Mouse (Mus musculus) hindbrain, embryonic 15.5 days (tissue): ENCODE results near the gene Rhob. TPM values are rescaled to one million over a fixed set of nuclear protein-coding genes. Genes with fewer than 3 reads are reported as not detected.

Experiments used
- ATAC-seq: fragments of 200-750 bp; cut with Nextera tagmentation; 2 replicates; pipeline ENCODE4 v1.8.0; 2017; ENCODE audit warnings: low read depth, moderate number of reproducible peaks, moderate TSS enrichment; ENCODE audit not compliant: low FRiP score
- H3K27ac ChIP-seq: fragments of 300-500 bp; sonication (generic); replicated peaks from 2 replicates; pipeline ENCODE4 v1.5.1; 2015; ENCODE audit warnings: mild to moderate bottlenecking, inconsistent platforms
- H3K27me3 ChIP-seq: fragments of 300-500 bp; sonication (generic); 2 replicates; pipeline ENCODE4 v1.6.1; 2015; ENCODE audit warnings: control low read depth, inconsistent platforms
- H3K36me3 ChIP-seq: fragments of 300-500 bp; sonication (generic); 2 replicates; pipeline ENCODE4 v1.6.1; 2015; ENCODE audit warnings: control low read depth, inconsistent platforms
- H3K4me1 ChIP-seq: fragments of 300-500 bp; sonication (generic); replicated peaks from 2 replicates; pipeline ENCODE4 v1.6.1; 2015; ENCODE audit warnings: control low read depth, inconsistent platforms
- H3K4me2 ChIP-seq: fragments of 300-500 bp; sonication (generic); 2 replicates; pipeline ENCODE4 v1.6.1; 2015; ENCODE audit warnings: moderate library complexity, mild to moderate bottlenecking, inconsistent platforms
- H3K4me3 ChIP-seq: fragments of 300-500 bp; sonication (generic); 2 replicates; pipeline ENCODE4 v1.5.1; 2015; ENCODE audit warnings: mild to moderate bottlenecking, inconsistent platforms
- H3K9ac ChIP-seq: fragments of 300-500 bp; sonication (generic); 2 replicates; pipeline ENCODE4 v1.6.1; 2015; ENCODE audit warnings: inconsistent platforms
- H3K9me3 ChIP-seq: fragments of 300-500 bp; sonication (generic); 2 replicates; pipeline ENCODE4 v1.6.1; 2016; ENCODE audit warnings: control low read depth, inconsistent platforms
- WGBS: fragments of 180-500 bp; shearing (Covaris S2); methylation state at CpG from one replicate; pipeline ENCODE4 v1.1.7; 2015; 5-methylcytosine and 5-hydroxymethylcytosine counted together
- polyA plus RNA-seq: library from polyadenylated mRNA; unstranded; fragments of >200 nt; fragmentation: Nextera tagmentation; extraction: Ambion mirVana; gene quantifications from 2 replicates; pipeline ENCODE4 v1.2.1, GENCODE M21; 2015

Gene Rhob
- polyA plus RNA-seq, 1 experiment from 2014 or later: 103 TPM

DNA sequence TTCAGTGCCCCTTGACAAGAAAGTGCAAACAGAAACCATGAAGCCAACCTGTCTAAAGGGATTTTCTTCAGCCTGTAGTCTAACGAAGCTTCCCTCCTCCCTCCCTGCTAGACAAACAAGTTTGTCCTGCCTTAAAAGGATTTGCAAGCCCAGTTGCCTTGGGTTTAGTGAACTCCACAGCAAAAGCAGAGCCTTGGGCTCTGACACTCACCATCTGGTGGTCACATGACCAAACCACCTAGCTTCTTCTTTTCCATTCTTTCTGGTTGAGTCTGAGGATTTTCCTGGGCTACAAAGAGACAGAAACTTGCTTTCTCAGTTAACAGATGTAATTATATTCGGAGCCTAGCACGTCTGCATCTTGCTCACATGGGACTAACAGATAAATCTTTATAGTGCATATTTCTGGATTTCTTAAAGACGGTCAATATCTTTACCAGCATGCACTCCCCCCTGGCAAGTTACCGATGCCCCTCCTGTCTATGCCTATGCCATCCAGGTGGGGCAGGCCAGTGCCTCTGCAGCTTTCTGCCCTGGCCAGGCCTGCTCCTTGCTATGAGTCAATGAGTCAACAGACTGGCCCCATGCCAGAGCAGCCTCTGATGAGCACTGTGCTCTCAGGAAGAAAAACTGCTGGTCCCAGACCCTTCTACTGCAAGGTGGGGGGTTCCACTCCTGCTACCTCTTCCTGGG, 11.7 kb downstream of the Rhob start:
- H3K9me3 ChIP-seq: no peaks in the 10 kb centered on the region
- H3K4me2 ChIP-seq: no peak overlapping the region
- no peaks in the 10 kb centered on the region for H3K27me3 ChIP-seq
- peak; percentile 71; the same call in 1 of the 2 replicates for ATAC-seq
- no peaks in the 10 kb centered on the region; the same call in 1 of the 2 replicates for H3K4me1 ChIP-seq
- H3K9ac ChIP-seq: no peak overlapping the region
- no peaks in the 10 kb centered on the region for H3K36me3 ChIP-seq
- no peak overlapping the region for H3K4me3 ChIP-seq
- WGBS: 74% methylated on average over 5 of the region's 5 CpGs
- no peak overlapping the region for H3K27ac ChIP-seq

DNA sequence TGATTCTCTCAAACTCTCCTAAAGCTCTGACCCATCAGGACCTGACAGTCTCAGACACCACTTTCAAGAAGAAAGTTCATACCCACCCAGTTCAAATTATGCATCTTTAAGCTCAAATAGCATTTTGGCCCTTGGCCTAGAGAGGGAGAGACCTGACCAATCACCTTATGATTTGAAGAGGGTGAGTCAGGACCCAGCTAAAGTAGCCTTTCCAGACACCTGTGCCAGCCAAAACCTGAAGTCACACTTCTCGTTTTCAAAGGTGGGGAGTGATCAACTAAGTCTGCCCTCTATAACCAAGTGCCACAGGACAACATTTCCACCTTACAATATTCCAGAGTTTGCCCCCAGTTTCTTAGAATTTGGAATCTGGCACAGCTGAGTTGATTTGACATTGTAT, 12.5 kb downstream of the Rhob start:
- H3K4me2 ChIP-seq: no peak overlapping the region
- ATAC-seq: no peak
- no peak overlapping the region for H3K9ac ChIP-seq
- H3K9me3 ChIP-seq: no peaks in the 10 kb centered on the region
- no peak overlapping the region for H3K4me3 ChIP-seq
- no peaks in the 10 kb centered on the region for H3K27me3 ChIP-seq
- 84% methylated on average over 1 of the region's 1 CpGs for WGBS
- H3K36me3 ChIP-seq: no peaks in the 10 kb centered on the region
- H3K4me1 ChIP-seq: no peaks in the 10 kb centered on the region; the same call in 1 of the 2 replicates
- no peak overlapping the region for H3K27ac ChIP-seq

DNA sequence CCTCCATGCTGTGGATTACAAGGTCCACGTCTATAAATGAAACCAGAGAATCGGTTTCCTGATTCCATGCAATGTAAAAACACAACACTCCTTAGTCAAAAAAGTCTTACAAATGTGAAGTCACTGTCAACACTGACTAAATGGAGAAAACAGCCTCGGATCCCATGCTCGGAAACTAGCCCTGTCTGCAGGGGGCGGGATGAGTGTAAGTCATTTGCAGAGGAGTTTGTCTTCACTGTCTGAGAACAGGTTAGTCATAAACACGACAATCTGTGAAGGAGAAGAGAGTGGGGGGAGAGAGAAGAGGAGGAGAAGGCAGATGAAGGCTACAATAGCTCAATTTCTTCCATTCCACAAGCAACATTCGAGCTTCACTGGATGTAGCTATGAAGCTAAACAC, 14.6 kb downstream of the Rhob start:
- no peak for ATAC-seq
- 79% methylated on average over 7 of the region's 7 CpGs for WGBS
- Histone ChIP-seq H3K9ac (no peak overlapping the region), H3K36me3 (no peaks in the 10 kb centered on the region), H3K9me3 (no peaks in the 10 kb centered on the region), H3K27me3 (no peaks in the 10 kb centered on the region), H3K4me1 (no peaks in the 10 kb centered on the region; the same call in 1 of the 2 replicates), H3K4me3 (no peak overlapping the region), H3K4me2 (no peak overlapping the region), H3K27ac (no peak overlapping the region)

DNA sequence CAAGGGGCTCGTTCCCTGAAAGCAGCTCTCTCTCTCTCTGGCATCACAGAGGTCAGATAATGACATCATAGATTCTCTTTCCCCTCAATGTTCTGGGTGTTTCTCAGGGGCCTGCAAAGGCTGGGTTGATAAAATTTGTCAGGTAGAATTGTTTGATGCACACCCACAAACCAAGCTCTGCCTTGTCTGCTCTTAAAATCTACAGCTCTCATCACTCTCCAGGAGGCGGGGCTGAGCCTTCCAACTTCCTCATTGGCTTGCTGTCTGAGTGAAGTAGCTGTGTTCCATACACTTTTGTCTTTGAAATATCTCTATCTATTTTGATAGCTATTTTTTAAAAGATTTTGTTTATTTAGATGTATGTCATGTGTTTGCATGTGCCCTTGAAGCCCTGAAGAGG, 17.6 kb downstream of the Rhob start:
- Histone ChIP-seq H3K9ac (no peak overlapping the region), H3K4me3 (no peak overlapping the region), H3K27ac (no peak overlapping the region), H3K27me3 (no peaks in the 10 kb centered on the region), H3K36me3 (no peaks in the 10 kb centered on the region), H3K9me3 (no peaks in the 10 kb centered on the region), H3K4me1 (no peaks in the 10 kb centered on the region), H3K4me2 (no peak overlapping the region)
- WGBS: 82% methylated on average over 2 of the region's 2 CpGs
- ATAC-seq: no peak

DNA sequence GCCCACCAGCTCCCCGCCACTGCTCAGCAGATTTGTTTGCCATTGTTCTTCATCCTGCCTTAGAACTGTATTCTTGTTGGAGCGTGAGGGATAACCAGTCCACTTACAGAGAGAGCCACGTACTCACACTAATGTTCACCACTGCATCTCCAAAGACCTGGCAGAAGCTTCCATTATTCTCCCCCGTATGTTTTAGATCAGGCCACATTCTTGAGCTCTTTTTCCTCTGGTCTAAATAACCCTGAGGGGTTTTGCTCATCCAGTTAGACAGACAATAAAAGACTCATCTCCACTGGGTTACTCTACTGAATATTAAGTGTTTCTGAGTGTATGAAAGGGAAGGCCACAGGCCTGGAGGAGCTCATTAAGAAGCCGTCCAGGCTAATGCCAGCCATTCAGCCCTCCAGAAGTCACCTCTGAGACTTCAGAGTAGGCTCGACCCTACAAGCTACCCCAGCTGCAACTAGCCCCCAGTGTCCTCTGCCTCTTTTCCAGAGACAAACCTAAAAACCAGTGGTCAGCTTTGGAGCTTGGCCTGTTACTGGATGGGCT, 24.9 kb downstream of the Rhob start:
- 47% methylated on average over 6 of the region's 6 CpGs for WGBS
- Histone ChIP-seq H3K27ac (no peak overlapping the region), H3K4me1 (peaks cover 3% of the 10 kb centered on the region; the same call in 1 of the 2 replicates)

DNA sequence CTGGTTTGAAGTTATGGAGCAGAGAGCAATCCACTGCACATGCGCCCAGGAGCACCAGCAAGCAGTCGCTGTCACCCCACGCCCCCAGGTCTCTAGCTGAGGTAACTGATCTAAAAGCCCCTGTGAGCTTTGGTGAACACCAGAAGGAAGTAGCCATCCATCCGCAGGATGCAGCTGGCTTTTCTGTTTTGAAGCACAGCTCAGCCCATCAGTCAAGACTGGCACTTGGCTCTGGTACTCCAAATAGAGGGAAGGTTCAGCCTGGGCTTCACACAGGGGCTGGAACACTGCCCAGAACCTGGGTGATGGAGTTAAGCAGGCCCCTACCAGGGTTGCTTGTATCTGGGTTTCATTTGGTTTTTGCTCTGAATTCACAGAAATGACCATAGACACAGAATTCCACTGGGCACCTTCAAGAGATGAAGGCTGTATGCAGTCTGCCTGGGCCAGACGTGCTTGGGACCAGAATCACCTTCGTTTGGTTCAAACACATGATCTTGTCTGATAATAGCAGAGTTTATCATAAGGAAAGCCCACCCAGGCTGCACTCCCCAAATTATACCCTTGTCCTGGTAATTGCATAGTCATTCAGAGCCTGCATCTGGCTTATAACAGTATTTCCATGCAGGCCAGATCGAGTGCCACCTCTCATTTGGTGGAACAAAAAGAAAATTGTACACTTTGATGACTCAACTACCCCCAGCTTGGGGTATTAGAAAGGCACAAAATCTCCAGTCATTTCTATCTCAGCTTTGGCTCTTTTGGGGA, 27.0 kb downstream of the Rhob start:
- no peak overlapping the region for H3K4me2 ChIP-seq
- no peaks in the 10 kb centered on the region for H3K36me3 ChIP-seq
- H3K27ac ChIP-seq: 0 out of 2 replicates have a peak overlapping the region, but pooled peaks have one; percentile 11
- no peak overlapping the region for H3K4me3 ChIP-seq
- H3K27me3 ChIP-seq: no peaks in the 10 kb centered on the region
- peaks cover 5% of the 10 kb centered on the region; the same call in 1 of the 2 replicates for H3K4me1 ChIP-seq
- ATAC-seq: peak; percentile 76; the same call in 1 of the 2 replicates
- no peak overlapping the region for H3K9ac ChIP-seq
- H3K9me3 ChIP-seq: no peaks in the 10 kb centered on the region
- 59% methylated on average over 7 of the region's 7 CpGs for WGBS

More for the DNA sequence above, 24.9 kb downstream of the Rhob start:
- Histone ChIP-seq H3K27me3 (no peaks in the 10 kb centered on the region), H3K9ac (no peak overlapping the region), H3K36me3 (no peaks in the 10 kb centered on the region), H3K4me3 (no peak overlapping the region), H3K9me3 (no peaks in the 10 kb centered on the region), H3K4me2 (no peak overlapping the region)
- no peak for ATAC-seq

DNA sequence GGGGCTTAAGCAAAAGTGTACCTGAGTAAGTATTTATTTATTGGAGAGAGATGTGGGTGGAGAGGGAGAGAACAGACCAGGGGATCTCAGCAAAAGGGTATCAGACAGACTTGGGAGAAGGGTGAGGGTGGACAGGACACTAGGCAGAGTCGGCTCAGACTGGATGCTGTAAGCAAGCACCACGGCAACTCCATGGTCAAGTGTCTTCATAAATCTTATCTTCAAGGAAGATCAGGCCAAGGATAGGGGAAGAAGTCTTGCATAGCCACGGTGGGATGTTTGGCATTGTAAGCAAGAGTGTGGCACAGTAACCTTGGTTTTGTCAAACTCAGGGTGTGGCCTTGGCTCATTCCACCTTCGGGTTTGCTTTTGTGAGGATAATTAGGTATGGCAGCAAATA, 27.8 kb downstream of the Rhob start:
- H3K4me3 ChIP-seq: no peak overlapping the region
- H3K36me3 ChIP-seq: no peaks in the 10 kb centered on the region
- H3K9me3 ChIP-seq: no peaks in the 10 kb centered on the region
- H3K4me2 ChIP-seq: no peak overlapping the region
- no peak overlapping the region for H3K9ac ChIP-seq
- H3K27me3 ChIP-seq: no peaks in the 10 kb centered on the region
- 80% methylated on average over 4 of the region's 4 CpGs for WGBS
- no peak for ATAC-seq
- peaks cover 13% of the 10 kb centered on the region for H3K4me1 ChIP-seq
- no peak overlapping the region for H3K27ac ChIP-seq

DNA sequence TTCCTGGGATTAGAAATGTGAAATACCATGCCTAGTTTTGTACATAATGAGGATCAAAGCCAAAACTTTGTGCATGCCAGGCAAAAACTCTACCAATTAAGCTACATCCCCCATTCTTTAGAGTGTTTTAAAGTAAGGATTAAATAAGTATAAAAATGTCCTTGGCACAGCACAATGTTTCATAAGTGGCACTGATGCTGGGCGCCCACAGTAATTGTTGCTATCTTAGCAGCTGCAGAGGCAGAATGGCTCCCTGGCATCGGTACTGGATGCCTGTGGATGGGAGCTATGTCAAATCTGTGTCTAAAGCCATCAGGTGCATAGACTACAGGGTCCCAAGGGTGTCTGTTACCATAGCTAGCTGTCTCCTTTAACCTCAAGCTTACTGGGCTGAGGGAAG, 28.8 kb downstream of the Rhob start:
- Histone ChIP-seq H3K4me3 (no peak overlapping the region), H3K36me3 (no peaks in the 10 kb centered on the region), H3K27me3 (no peaks in the 10 kb centered on the region), H3K4me2 (no peak overlapping the region), H3K9ac (no peak overlapping the region), H3K4me1 (peaks cover 13% of the 10 kb centered on the region), H3K27ac (no peak overlapping the region), H3K9me3 (no peaks in the 10 kb centered on the region)
- 80% methylated on average over 2 of the region's 2 CpGs for WGBS
- ATAC-seq: no peak

DNA sequence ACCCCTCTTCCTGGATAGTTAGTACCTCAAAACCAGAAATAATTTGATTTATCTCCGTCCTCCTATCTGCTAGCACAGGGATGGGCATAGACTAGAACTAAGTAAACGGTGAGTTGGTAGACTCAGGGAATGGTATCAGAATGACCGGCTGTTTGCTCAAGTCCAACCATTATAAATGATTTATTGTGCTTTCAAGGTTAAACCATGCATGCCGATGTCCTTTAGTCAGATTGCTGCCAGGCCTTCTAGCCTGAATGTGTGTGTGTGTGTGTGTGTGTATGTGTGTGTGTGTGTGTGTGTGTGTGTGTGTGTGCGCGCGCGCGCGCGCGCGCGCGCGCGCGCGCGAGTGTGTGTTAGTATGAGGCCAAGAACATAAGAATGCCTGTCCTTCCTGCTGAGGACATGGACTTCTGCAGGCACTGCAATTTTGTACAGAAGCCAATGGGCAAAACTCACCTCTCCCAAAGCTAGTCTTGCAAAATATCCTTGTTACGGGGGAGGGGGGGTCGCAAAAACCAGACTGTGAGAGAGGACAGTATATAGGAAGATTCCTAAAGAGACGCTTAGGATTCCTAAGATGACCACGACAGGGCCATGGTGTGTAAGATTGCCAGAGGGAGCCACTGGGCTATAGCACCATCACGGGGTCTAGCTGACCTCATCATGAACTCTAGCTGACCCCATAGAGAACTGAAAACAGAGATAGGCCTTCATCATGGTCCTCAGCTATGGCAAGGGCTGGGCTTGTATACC, 29.9 kb downstream of the Rhob start:
- ATAC-seq: no peak
- H3K4me3 ChIP-seq: no peak overlapping the region
- H3K4me2 ChIP-seq: no peak overlapping the region
- 92% methylated on average over 25 of the region's 25 CpGs for WGBS
- H3K4me1 ChIP-seq: peaks cover 13% of the 10 kb centered on the region
- no peak overlapping the region for H3K9ac ChIP-seq
- no peaks in the 10 kb centered on the region for H3K36me3 ChIP-seq
- H3K27me3 ChIP-seq: no peaks in the 10 kb centered on the region
- no peak overlapping the region for H3K27ac ChIP-seq
- no peaks in the 10 kb centered on the region for H3K9me3 ChIP-seq

DNA sequence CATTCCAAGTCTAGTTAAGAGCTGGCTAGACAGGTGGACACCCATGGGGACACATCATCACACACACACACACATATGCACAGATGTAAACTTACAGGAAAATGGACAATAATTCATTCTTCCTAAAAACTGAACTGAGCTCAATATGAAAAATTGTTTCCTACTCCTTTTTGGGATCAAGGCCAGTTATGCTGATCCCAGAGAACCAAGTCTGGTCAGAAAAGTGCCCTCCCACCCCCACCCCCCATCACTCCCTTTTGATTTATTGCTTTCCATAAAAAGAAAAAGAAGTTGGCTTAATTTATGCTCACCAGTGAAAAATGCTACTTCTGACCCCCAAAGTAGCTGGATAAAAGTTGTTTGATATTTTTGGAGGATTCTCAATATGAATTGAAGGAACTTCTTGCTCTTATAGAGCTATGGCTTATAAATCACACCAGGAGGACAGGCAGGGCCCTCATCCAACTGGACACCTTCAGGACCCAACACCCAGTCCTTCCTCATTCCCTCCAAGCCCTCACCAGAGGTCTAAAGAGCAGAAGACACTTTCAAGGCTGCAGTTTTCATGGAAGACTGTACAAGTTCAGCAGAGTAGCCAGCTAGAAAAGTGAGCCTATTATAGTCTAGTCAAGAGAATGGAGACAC, 31.5 kb downstream of the Rhob start:
- Histone ChIP-seq H3K9ac (no peak overlapping the region), H3K4me2 (no peak overlapping the region), H3K4me1 (peaks cover 13% of the 10 kb centered on the region), H3K27me3 (no peaks in the 10 kb centered on the region), H3K9me3 (no peaks in the 10 kb centered on the region), H3K4me3 (no peak overlapping the region), H3K27ac (no peak overlapping the region), H3K36me3 (no peaks in the 10 kb centered on the region)
- no peak for ATAC-seq

DNA sequence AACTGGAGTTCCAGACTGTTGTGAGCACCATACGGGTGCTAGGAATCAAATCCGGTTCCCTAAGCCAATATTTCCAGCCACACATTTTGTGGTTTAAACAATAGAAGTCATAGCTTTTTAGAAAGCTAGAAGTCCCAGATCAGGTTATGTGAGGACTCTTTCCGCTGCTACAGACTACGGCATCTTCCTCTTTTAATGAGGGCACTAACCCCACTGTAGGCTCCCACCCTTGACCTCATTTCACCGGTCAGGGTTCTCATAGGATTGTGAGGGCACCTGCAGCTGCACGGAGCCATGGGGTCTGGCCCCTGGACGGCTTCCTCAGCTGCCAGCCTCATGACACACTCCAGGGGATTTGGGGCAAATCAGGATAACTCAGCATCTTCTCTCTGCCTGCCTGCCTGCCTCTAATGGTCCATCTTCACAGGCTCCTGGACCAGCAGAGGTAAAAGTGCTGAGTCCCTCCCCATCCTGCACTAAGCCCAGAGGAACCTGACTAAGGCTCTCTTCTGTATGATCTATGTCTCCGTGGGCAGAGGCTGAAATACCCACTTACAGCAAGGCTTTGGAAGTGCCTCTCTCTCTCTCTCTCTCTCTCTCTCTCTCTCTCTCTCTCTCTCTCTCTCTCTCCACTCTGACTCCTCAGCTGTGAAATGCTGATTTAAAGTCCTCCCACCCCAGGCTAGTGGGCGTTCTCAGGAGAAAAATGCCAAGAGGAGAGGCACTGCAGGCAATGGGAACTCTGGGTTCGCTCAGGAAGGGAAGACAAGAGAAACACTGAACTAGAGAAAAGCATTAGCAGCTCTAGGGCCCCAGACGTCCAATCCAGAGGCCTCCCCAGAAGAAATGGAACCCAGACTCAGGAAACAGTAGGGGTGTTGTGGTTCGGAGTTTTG, 32.5 kb downstream of the Rhob start:
- Histone ChIP-seq H3K4me3 (no peak overlapping the region), H3K27me3 (no peaks in the 10 kb centered on the region), H3K36me3 (no peaks in the 10 kb centered on the region), H3K9me3 (no peaks in the 10 kb centered on the region), H3K4me1 (peaks cover 9% of the 10 kb centered on the region), H3K4me2 (no peak overlapping the region), H3K9ac (no peak overlapping the region), H3K27ac (no peak overlapping the region)
- 0 out of 2 replicates have a peak, but pooled peaks have one; percentile 27 for ATAC-seq
- 55% methylated on average over 12 of the region's 12 CpGs for WGBS
